Mouse (Mus musculus) thymus, adult 2 months (tissue): ENCODE data around the gene Ankrd22.

Experiments
- CTCF ChIP-seq: fragments of 200-500 bp; IDR thresholded peaks from 2 replicates; pipeline ENCODE4 v1.5.1; 2012; ENCODE audit warnings: mild to moderate bottlenecking, control low read depth, low read length, moderate library complexity, borderline replicate concordance; ENCODE audit not compliant: control insufficient read depth, poor library complexity, insufficient read depth; ENCODE audit errors: extremely low read depth
- POLR2A ChIP-seq: fragments of 200-500 bp; IDR thresholded peaks from 2 replicates; pipeline ENCODE4 v1.6.1; 2012; ENCODE audit warnings: mild to moderate bottlenecking, low read length, control low read depth, moderate library complexity; ENCODE audit not compliant: control insufficient read depth, poor library complexity, insufficient read depth; ENCODE audit errors: extremely low read depth

DNA sequence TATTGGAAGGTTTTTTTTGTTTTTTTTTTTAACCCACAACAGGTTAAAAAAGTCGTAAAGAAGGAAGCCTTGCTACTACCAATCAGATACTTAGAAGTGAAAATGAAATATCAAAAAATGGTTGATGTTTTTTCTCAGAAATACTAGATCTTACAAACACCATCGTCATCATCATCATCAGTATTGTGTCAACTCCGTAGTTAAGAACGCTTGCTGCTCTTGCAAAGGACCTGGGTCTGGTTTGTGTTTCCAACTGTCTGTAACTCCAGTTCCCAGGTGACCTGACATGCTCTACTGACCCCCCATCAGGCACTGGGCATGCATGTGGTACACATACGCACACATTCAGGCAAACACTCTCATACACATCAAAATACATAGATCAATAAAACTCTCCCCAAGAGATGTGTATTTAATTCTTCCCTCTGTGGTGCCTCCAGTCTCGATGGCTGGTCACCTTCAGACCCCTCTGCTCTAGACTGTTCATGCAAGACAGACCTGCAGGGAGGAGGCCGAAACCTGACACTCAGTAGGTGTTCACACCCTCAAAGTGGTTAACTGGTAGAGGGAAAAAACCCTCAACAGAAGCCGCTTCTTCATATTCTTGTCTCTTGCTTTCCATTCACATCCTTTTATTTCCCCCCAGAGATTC is 44.2 kb upstream of the Ankrd22 start:
- no peak for TF ChIP-seq CTCF
- TF ChIP-seq POLR2A = no peak
